Mouse (Mus musculus): ENCODE measurements around the gene Fermt3. TPM values are rescaled to one million over a fixed set of nuclear protein-coding genes. Genes with fewer than 3 reads are reported as not detected.

Gene Fermt3
- 3.5 TPM in 2 replicates for polyA plus RNA-seq (2014; fragmentation: Nextera tagmentation; extraction: Ambion mirVana)

GRCm38 (mm10) chr19:7019191-7019590 is at the start of gene Fermt3:
TSS of gene Fermt3 (minus strand) at chr19:7019469.
- WGBS: 88% methylated on average over 5 of the region's 5 CpGs
- no peak within 1 kb of the TSS for H3K4me3 ChIP-seq (ENCODE audit: low read depth, low read length)
- DNase-seq (ENCODE audit: low spot score) (no peak), ATAC-seq (no peak)
- no peak within 1 kb of the TSS for H3K27ac ChIP-seq (ENCODE audit: low read depth, low read length)
- no peak within 1 kb of the TSS for H3K4me2 ChIP-seq (ENCODE audit: low read length)
- H3K36me3 ChIP-seq (ENCODE audit: control insufficient read depth, insufficient read depth, low read length): peaks cover 70% of the 10 kb centered on the region
- H3K27me3 ChIP-seq (replicated peaks; ENCODE audit: control insufficient read depth, insufficient read depth, low read length): no peaks in the 10 kb centered on the region
- no peak within 1 kb of the TSS for H3K9ac ChIP-seq (ENCODE audit: low read length)
- no peaks in the 10 kb centered on the region for H3K9me3 ChIP-seq (replicated peaks; ENCODE audit: control insufficient read depth, low read length)
- H3K4me1 ChIP-seq (ENCODE audit: control insufficient read depth, insufficient read depth, low read length): no peaks in the 10 kb centered on the region

- no peaks in the 10 kb centered on the region for H3K27me3 ChIP-seq (replicated peaks; ENCODE audit: control insufficient read depth, insufficient read depth, low read length)
- ATAC-seq (peak; percentile 71), DNase-seq (ENCODE audit: low spot score) (peak; percentile 93)
- peak overlapping the region; percentile 71; the same call in 1 of the 2 replicates for H3K27ac ChIP-seq (ENCODE audit: low read depth, low read length)
- peaks cover 55% of the 10 kb centered on the region for H3K4me1 ChIP-seq (ENCODE audit: control insufficient read depth, insufficient read depth, low read length)
- peak overlapping the region; percentile 12; the same call in 1 of the 2 replicates for H3K4me2 ChIP-seq (ENCODE audit: low read length)
- no peaks in the 10 kb centered on the region for H3K9me3 ChIP-seq (replicated peaks; ENCODE audit: control insufficient read depth, low read length)
- under 1% methylated on average over 14 of the region's 14 CpGs for WGBS
- no peak overlapping the region for H3K4me3 ChIP-seq (ENCODE audit: low read depth, low read length)
- H3K9ac ChIP-seq (ENCODE audit: low read length): peak overlapping the region; percentile 50; the same call in 1 of the 2 replicates
- H3K36me3 ChIP-seq (ENCODE audit: control insufficient read depth, insufficient read depth, low read length): no peaks in the 10 kb centered on the region
These were observed 48.9 kb upstream of the Fermt3 start for GRCm38 (mm10) chr19:7068136-7068535.

GRCm38 (mm10) chr19:7067344-7068050 is 48.2 kb upstream of the Fermt3 start:
- Histone ChIP-seq H3K27ac (ENCODE audit: low read depth, low read length) (no peak overlapping the region), H3K4me3 (ENCODE audit: low read depth, low read length) (no peak overlapping the region), H3K9ac (ENCODE audit: low read length) (no peak overlapping the region), H3K9me3 (replicated peaks; ENCODE audit: control insufficient read depth, low read length) (no peaks in the 10 kb centered on the region), H3K4me1 (ENCODE audit: control insufficient read depth, insufficient read depth, low read length) (peaks cover 50% of the 10 kb centered on the region), H3K36me3 (ENCODE audit: control insufficient read depth, insufficient read depth, low read length) (no peaks in the 10 kb centered on the region), H3K27me3 (replicated peaks; ENCODE audit: control insufficient read depth, insufficient read depth, low read length) (no peaks in the 10 kb centered on the region), H3K4me2 (ENCODE audit: low read length) (no peak overlapping the region)
- peak; percentile 8; the same call in 1 of the 2 replicates for ATAC-seq
- WGBS: 51% methylated on average over 20 of the region's 20 CpGs
- no peak for DNase-seq (ENCODE audit: low spot score)

GRCm38 (mm10) chr19:7066828-7067342 is 47.6 kb upstream of the Fermt3 start:
- Histone ChIP-seq H3K9ac (ENCODE audit: low read length) (peak overlapping the region; percentile 10; the same call in 1 of the 2 replicates), H3K4me1 (ENCODE audit: control insufficient read depth, insufficient read depth, low read length) (peaks cover 47% of the 10 kb centered on the region), H3K4me2 (ENCODE audit: low read length) (0 out of 2 replicates have a peak overlapping the region, but pooled peaks have one; percentile 7), H3K36me3 (ENCODE audit: control insufficient read depth, insufficient read depth, low read length) (no peaks in the 10 kb centered on the region), H3K27ac (ENCODE audit: low read depth, low read length) (peak overlapping the region; percentile 74; the same call in 1 of the 2 replicates), H3K4me3 (ENCODE audit: low read depth, low read length) (no peak overlapping the region), H3K27me3 (replicated peaks; ENCODE audit: control insufficient read depth, insufficient read depth, low read length) (no peaks in the 10 kb centered on the region), H3K9me3 (replicated peaks; ENCODE audit: control insufficient read depth, low read length) (no peaks in the 10 kb centered on the region)
- ATAC-seq (no peak), DNase-seq (ENCODE audit: low spot score) (no peak)
- WGBS: 54% methylated on average over 8 of the region's 8 CpGs

- H3K4me2 ChIP-seq (ENCODE audit: low read length): 0 out of 2 replicates have a peak overlapping the region, but pooled peaks have one; percentile 7
- ATAC-seq (no peak), DNase-seq (ENCODE audit: low spot score) (peak; percentile 70)
- peaks cover 47% of the 10 kb centered on the region for H3K4me1 ChIP-seq (ENCODE audit: control insufficient read depth, insufficient read depth, low read length)
- no peaks in the 10 kb centered on the region for H3K36me3 ChIP-seq (ENCODE audit: control insufficient read depth, insufficient read depth, low read length)
- peak overlapping the region; percentile 32; the same call in 1 of the 2 replicates for H3K9ac ChIP-seq (ENCODE audit: low read length)
- H3K27me3 ChIP-seq (replicated peaks; ENCODE audit: control insufficient read depth, insufficient read depth, low read length): no peaks in the 10 kb centered on the region
- 25% methylated on average over 15 of the region's 15 CpGs for WGBS
- H3K9me3 ChIP-seq (replicated peaks; ENCODE audit: control insufficient read depth, low read length): no peaks in the 10 kb centered on the region
- H3K27ac ChIP-seq (ENCODE audit: low read depth, low read length): peak overlapping the region; percentile 74
- no peak overlapping the region for H3K4me3 ChIP-seq (ENCODE audit: low read depth, low read length)
These were observed 47.0 kb upstream of the Fermt3 start for GRCm38 (mm10) chr19:7066034-7066827.

- no peak overlapping the region for H3K9ac ChIP-seq (ENCODE audit: low read length)
- H3K4me3 ChIP-seq (ENCODE audit: low read depth, low read length): no peak overlapping the region
- H3K9me3 ChIP-seq (replicated peaks; ENCODE audit: control insufficient read depth, low read length): no peaks in the 10 kb centered on the region
- H3K4me2 ChIP-seq (ENCODE audit: low read length): no peak overlapping the region
- H3K4me1 ChIP-seq (ENCODE audit: control insufficient read depth, insufficient read depth, low read length): peaks cover 32% of the 10 kb centered on the region
- ATAC-seq (peak; percentile 60), DNase-seq (ENCODE audit: low spot score) (peak; percentile 90)
- H3K36me3 ChIP-seq (ENCODE audit: control insufficient read depth, insufficient read depth, low read length): no peaks in the 10 kb centered on the region
- no peaks in the 10 kb centered on the region for H3K27me3 ChIP-seq (replicated peaks; ENCODE audit: control insufficient read depth, insufficient read depth, low read length)
- WGBS: 5% methylated on average over 3 of the region's 3 CpGs
- H3K27ac ChIP-seq (ENCODE audit: low read depth, low read length): no peak overlapping the region
These were observed 45.3 kb upstream of the Fermt3 start for GRCm38 (mm10) chr19:7064571-7064970.

GRCm38 (mm10) chr19:7062916-7063315 is 43.6 kb upstream of the Fermt3 start:
- no peak overlapping the region for H3K4me2 ChIP-seq (ENCODE audit: low read length)
- H3K36me3 ChIP-seq (ENCODE audit: control insufficient read depth, insufficient read depth, low read length): no peaks in the 10 kb centered on the region
- no peak overlapping the region for H3K9ac ChIP-seq (ENCODE audit: low read length)
- no peaks in the 10 kb centered on the region for H3K27me3 ChIP-seq (replicated peaks; ENCODE audit: control insufficient read depth, insufficient read depth, low read length)
- no peaks in the 10 kb centered on the region for H3K9me3 ChIP-seq (replicated peaks; ENCODE audit: control insufficient read depth, low read length)
- 93% methylated on average over 8 of the region's 8 CpGs for whole genome bisulfite sequencing
- H3K4me1 ChIP-seq (ENCODE audit: control insufficient read depth, insufficient read depth, low read length): peaks cover 18% of the 10 kb centered on the region
- no peak for DNase-seq (ENCODE audit: low spot score)
- no peak for ATAC-seq
- H3K4me3 ChIP-seq (ENCODE audit: low read depth, low read length): no peak overlapping the region
- H3K27ac ChIP-seq (ENCODE audit: low read depth, low read length): no peak overlapping the region

GRCm38 (mm10) chr19:7062110-7062509 is 42.8 kb upstream of the Fermt3 start:
- WGBS: 86% methylated on average over 5 of the region's 5 CpGs
- ATAC-seq (no peak), DNase-seq (ENCODE audit: low spot score) (no peak)
- no peak overlapping the region for H3K27ac ChIP-seq (ENCODE audit: low read depth, low read length)
- no peaks in the 10 kb centered on the region for H3K9me3 ChIP-seq (replicated peaks; ENCODE audit: control insufficient read depth, low read length)
- H3K9ac ChIP-seq (ENCODE audit: low read length): no peak overlapping the region
- H3K36me3 ChIP-seq (ENCODE audit: control insufficient read depth, insufficient read depth, low read length): no peaks in the 10 kb centered on the region
- H3K27me3 ChIP-seq (replicated peaks; ENCODE audit: control insufficient read depth, insufficient read depth, low read length): no peaks in the 10 kb centered on the region
- no peak overlapping the region for H3K4me3 ChIP-seq (ENCODE audit: low read depth, low read length)
- H3K4me1 ChIP-seq (ENCODE audit: control insufficient read depth, insufficient read depth, low read length): peaks cover 20% of the 10 kb centered on the region
- H3K4me2 ChIP-seq (ENCODE audit: low read length): no peak overlapping the region

Data from forebrain, embryonic 14.5 days (tissue).